Mouse (Mus musculus) myocyte (in vitro differentiated cells): ENCODE results near the gene Necab2. TPM values are rescaled to one million over a fixed set of nuclear protein-coding genes. Genes with fewer than 3 reads are reported as not detected.

Experiments
- H3K27me3 ChIP-seq: one replicate; pipeline ENCODE4 v1.6.1; 2011; ENCODE audit not compliant: control insufficient read depth, insufficient read depth, insufficient read length
- H3K36me3 ChIP-seq: one replicate; pipeline ENCODE4 v1.6.1; 2011; ENCODE audit not compliant: control insufficient read depth, insufficient read depth
- H3K4me2 ChIP-seq: one replicate; pipeline ENCODE4 v1.6.1; 2011; ENCODE audit warnings: low read depth, control low read depth
- H3K4me3 ChIP-seq: one replicate; pipeline ENCODE4 v1.5.1; 2011; ENCODE audit warnings: mild to moderate bottlenecking, control low read depth, moderate library complexity
- H3K79me2 ChIP-seq: one replicate; pipeline ENCODE4 v1.6.1; 2011; ENCODE audit not compliant: control insufficient read depth, insufficient read depth
- H3ac ChIP-seq: one replicate; pipeline ENCODE4 v1.6.1; 2011; ENCODE audit not compliant: control insufficient read depth, insufficient read length
- CEBPB ChIP-seq: IDR thresholded peaks from 2 replicates; pipeline ENCODE4 v1.6.1; 2011; ENCODE audit warnings: mild to moderate bottlenecking, moderate library complexity; ENCODE audit not compliant: poor library complexity, insufficient read depth, severe bottlenecking
- E2F4 ChIP-seq: IDR thresholded peaks from one replicate; pipeline ENCODE4 v1.6.1; 2011; ENCODE audit warnings: mild to moderate bottlenecking, control low read depth, moderate library complexity; ENCODE audit not compliant: insufficient read depth
- MAX ChIP-seq: IDR thresholded peaks from one replicate; pipeline ENCODE4 v1.6.1; 2011; ENCODE audit warnings: low read depth, mild to moderate bottlenecking, control low read depth
- MYOD1 ChIP-seq, 3 experiments: IDR thresholded peaks; one replicate each; pipeline ENCODE4 v1.6.1; 2011; ENCODE audit warnings: control low read depth in 2 of 3, low read depth in 2 of 3, mild to moderate bottlenecking in 2 of 3, moderate library complexity in 1 of 3; ENCODE audit not compliant: insufficient read length in 2 of 3, control insufficient read depth in 1 of 3
- MYOG ChIP-seq, 3 experiments: IDR thresholded peaks; one replicate each; pipeline ENCODE4 v1.6.1; 2011; ENCODE audit warnings: control low read depth in 2 of 3, low read depth in 2 of 3, mild to moderate bottlenecking in 2 of 3; ENCODE audit not compliant: insufficient read length in 2 of 3, control insufficient read depth in 1 of 3, insufficient read depth in 1 of 3
- POLR2A ChIP-seq: IDR thresholded peaks from one replicate; pipeline ENCODE4 v1.6.1; 2011; ENCODE audit warnings: low read depth, mild to moderate bottlenecking, control low read depth, moderate library complexity; ENCODE audit not compliant: insufficient read length
- POLR2AphosphoS2 ChIP-seq: IDR thresholded peaks from one replicate; pipeline ENCODE4 v1.6.1; 2011; ENCODE audit warnings: low read depth, control low read depth; ENCODE audit not compliant: insufficient read length
- REST ChIP-seq: IDR thresholded peaks from one replicate; pipeline ENCODE4 v1.6.1; 2011; ENCODE audit warnings: mild to moderate bottlenecking, control low read depth, moderate library complexity; ENCODE audit not compliant: insufficient read depth, insufficient read length
- SRF ChIP-seq: IDR thresholded peaks from one replicate; pipeline ENCODE4 v1.6.1; 2011; ENCODE audit warnings: low read depth; ENCODE audit not compliant: control insufficient read depth, insufficient read length
- TCF12 ChIP-seq: IDR thresholded peaks from one replicate; pipeline ENCODE4 v1.6.1; 2011; ENCODE audit warnings: mild to moderate bottlenecking, control low read depth; ENCODE audit not compliant: poor library complexity, insufficient read depth, severe bottlenecking
- TCF3 ChIP-seq: IDR thresholded peaks from one replicate; pipeline ENCODE4 v1.6.1; 2011; ENCODE audit warnings: low read depth, control low read depth; ENCODE audit not compliant: insufficient read length
- USF1 ChIP-seq: IDR thresholded peaks from one replicate; pipeline ENCODE4 v1.6.1; 2011; ENCODE audit warnings: low read depth, mild to moderate bottlenecking, control low read depth, moderate library complexity
- polyA plus RNA-seq: library from polyadenylated mRNA; unstranded; fragments of >200 nt; fragmentation: generic; extraction: Trizol; gene quantifications from one replicate; pipeline ENCODE4 v1.2.1, GENCODE M21; 2012; ENCODE audit warnings: missing spikeins

The Necab2 gene
- polyA plus RNA-seq, 1 experiment: not detected

DNA sequence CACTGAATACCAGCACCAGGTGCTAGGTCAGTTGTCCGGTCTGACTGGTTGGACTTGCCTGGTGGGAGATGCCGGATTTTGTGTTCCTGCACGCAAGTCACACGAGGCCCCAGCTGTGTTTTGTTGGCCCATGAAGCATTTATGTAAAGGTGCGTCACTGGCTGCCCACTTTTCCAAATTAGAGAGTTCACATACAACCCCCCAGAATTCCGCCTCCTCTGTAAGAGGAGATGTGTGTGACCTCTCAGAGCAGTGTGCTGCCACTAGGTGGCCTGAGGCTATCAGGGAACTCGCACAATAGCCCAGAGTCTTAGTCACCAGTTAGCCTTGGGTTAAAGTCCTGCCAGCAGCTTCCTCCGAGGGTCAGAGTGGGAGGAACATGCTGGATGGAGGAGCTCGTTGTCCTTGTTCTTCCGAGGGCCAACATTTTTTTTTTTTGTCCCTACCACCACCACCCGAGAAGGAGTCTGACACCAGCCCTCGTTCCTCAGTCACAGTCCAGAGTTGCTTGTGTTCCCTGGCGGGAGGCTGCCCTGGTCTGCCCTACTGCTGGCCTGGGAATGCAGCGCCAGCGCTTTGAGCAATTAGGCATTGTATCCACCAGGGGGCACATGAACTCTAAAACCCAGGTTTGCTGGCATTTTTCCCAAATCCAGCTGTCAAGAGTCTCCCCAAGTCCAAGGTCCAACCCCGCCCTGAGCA lies 6.1 kb upstream of the Necab2 start:
- Histone ChIP-seq H3K36me3 (peaks cover 16% of the 10 kb centered on the region), H3K27me3 (no peaks in the 10 kb centered on the region)

DNA sequence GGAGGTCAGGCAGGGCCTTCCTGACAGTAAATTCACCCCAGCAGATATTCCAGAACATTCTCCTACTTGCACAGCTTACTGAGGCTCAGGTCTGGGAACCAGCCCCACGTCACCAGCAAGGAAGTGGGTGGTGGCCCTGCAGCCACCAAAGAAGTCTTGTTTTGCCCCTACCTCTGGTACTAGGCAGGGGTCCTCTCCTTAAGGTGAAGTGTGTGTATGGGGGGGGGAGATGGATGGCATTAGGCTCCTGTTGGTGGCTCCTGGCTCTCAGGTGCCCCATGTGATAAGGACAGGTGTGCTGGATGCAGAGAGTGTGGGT lies 5.6 kb upstream of the Necab2 start:
- Histone ChIP-seq H3K4me3 (no peak overlapping the region), H3K79me2 (peaks cover 21% of the 10 kb centered on the region), H3K36me3 (peaks cover 16% of the 10 kb centered on the region), H3ac (no peak overlapping the region), H3K4me2 (peak overlapping the region; percentile 79), H3K27me3 (no peaks in the 10 kb centered on the region)
- no peak for TF ChIP-seq TCF12
- TF ChIP-seq MYOG (IDR thresholded peaks at IDR 0.05; ENCODE audit: control insufficient read depth in 1 of 3, insufficient read depth in 1 of 3, insufficient read length in 2 of 3, low read depth in 2 of 3): no peak
- no peak for TF ChIP-seq E2F4
- TF ChIP-seq CEBPB: no peak
- no peak for TF ChIP-seq USF1
- no peak for TF ChIP-seq POLR2A
- TF ChIP-seq MAX: no peak
- TF ChIP-seq POLR2AphosphoS2: no peak
- TF ChIP-seq TCF3: no peak
- TF ChIP-seq SRF: no peak
- no peak for TF ChIP-seq REST
- TF ChIP-seq MYOD1 (IDR thresholded peaks at IDR 0.05; ENCODE audit: control insufficient read depth in 1 of 3, insufficient read length in 2 of 3, low read depth in 2 of 3): no peak

More for the DNA sequence above, 6.1 kb upstream of the Necab2 start:
- TF ChIP-seq POLR2A: peak; percentile 17
- TF ChIP-seq MYOG (IDR thresholded peaks at IDR 0.05; ENCODE audit: control insufficient read depth in 1 of 3, insufficient read depth in 1 of 3, insufficient read length in 2 of 3, low read depth in 2 of 3): no peak
- H3K79me2 ChIP-seq: peaks cover 21% of the 10 kb centered on the region
- no peak overlapping the region for H3K4me3 ChIP-seq
- peak overlapping the region; percentile 79 for H3K4me2 ChIP-seq
- H3ac ChIP-seq: no peak overlapping the region

DNA sequence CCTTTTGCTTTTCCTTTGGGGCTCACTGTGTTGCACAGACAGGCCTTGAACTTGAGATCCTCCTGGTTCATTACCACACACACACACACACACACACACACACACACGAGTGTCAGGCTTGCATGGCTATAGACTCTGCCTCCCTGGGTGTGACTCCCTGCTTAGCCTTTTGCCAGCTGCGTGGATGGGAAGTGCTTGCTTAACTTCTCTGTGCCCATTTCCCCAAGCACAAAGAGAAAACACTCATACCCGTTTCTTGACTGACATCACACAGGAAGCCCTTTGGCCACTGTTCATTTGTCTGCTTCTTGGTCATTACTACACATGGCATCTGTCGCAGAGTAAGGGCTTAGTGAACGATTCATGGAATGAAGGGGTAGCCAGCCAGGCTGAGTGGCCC lies 4.5 kb upstream of the Necab2 start:
- H3K27me3 ChIP-seq: no peaks in the 10 kb centered on the region
- H3ac ChIP-seq: no peak overlapping the region
- peaks cover 16% of the 10 kb centered on the region for H3K36me3 ChIP-seq
- H3K4me3 ChIP-seq: no peak overlapping the region
- H3K79me2 ChIP-seq: peaks cover 20% of the 10 kb centered on the region
- H3K4me2 ChIP-seq: no peak overlapping the region
- TF ChIP-seq CEBPB (no peak), MAX (no peak), SRF (no peak), USF1 (no peak), TCF12 (no peak), TCF3 (no peak), REST (no peak), MYOG (IDR thresholded peaks at IDR 0.05; ENCODE audit: control insufficient read depth in 1 of 3, insufficient read depth in 1 of 3, insufficient read length in 2 of 3, low read depth in 2 of 3) (no peak), POLR2A (no peak), POLR2AphosphoS2 (no peak), E2F4 (no peak), MYOD1 (IDR thresholded peaks at IDR 0.05; ENCODE audit: control insufficient read depth in 1 of 3, insufficient read length in 2 of 3, low read depth in 2 of 3) (no peak)

DNA sequence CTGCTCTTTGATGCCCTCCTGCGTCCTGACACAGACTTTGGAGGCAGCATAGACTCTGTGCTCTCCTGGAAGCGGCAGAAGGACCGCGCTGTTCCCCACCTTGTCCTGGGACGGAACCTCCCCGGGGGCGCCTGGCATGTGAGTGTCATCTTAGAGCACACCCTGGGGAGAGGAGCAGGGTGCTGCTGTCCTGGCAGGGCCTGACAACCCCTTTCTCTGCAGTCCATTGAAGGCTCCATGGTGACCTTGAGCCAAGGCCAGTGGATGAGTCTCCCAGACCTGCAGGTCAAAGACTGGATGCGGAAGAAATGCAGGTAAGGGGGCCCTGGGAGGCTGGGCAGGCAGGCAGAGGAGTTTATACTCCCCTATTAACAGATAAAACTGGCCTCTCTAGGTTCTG lies 3.5 kb upstream of the Necab2 start:
- Histone ChIP-seq H3K79me2 (peaks cover 11% of the 10 kb centered on the region), H3K27me3 (no peaks in the 10 kb centered on the region), H3K4me2 (no peak overlapping the region), H3K36me3 (peaks cover 16% of the 10 kb centered on the region), H3ac (no peak overlapping the region), H3K4me3 (no peak overlapping the region)
- TF ChIP-seq MYOD1 (IDR thresholded peaks at IDR 0.05; ENCODE audit: control insufficient read depth in 1 of 3, insufficient read length in 2 of 3, low read depth in 2 of 3): no peak
- no peak for TF ChIP-seq MYOG (IDR thresholded peaks at IDR 0.05; ENCODE audit: control insufficient read depth in 1 of 3, insufficient read depth in 1 of 3, insufficient read length in 2 of 3, low read depth in 2 of 3)
- TF ChIP-seq TCF12: no peak
- TF ChIP-seq REST: no peak
- no peak for TF ChIP-seq POLR2A
- no peak for TF ChIP-seq USF1
- no peak for TF ChIP-seq SRF
- TF ChIP-seq TCF3: no peak
- no peak for TF ChIP-seq POLR2AphosphoS2
- no peak for TF ChIP-seq CEBPB
- TF ChIP-seq MAX: no peak
- no peak for TF ChIP-seq E2F4
